Mouse (Mus musculus): ENCODE data around the gene Asb2. TPM values are rescaled to one million over a fixed set of nuclear protein-coding genes. Genes with fewer than 3 reads are reported as not detected.

The Asb2 gene
- polyA plus RNA-seq, 1 experiment from 2014 or later: 2.1 TPM

- Histone ChIP-seq H3K4me3 (no peak overlapping the region), H3K4me2 (replicated peaks) (no peak overlapping the region), H3K9me3 (0 out of 2 replicates have a peak, but pooled peaks cover 3% of the 10 kb centered on the region), H3K9ac (no peak overlapping the region), H3K36me3 (no peaks in the 10 kb centered on the region), H3K4me1 (peaks cover 14% of the 10 kb centered on the region), H3K27me3 (peaks cover 40% of the 10 kb centered on the region), H3K27ac (no peak overlapping the region)
- ATAC-seq (ENCODE audit: insufficient number of reproducible peaks, insufficient read depth, low FRiP score, low TSS enrichment): no peak
- 58% methylated on average over 21 of the region's 21 CpGs for WGBS
These were observed 41.7 kb downstream of the Asb2 start for GRCm38 (mm10) chr12:103313871-103314639.

GRCm38 (mm10) chr12:103313274-103313673, 42.5 kb downstream of the Asb2 start:
- 0 out of 2 replicates have a peak, but pooled peaks cover 3% of the 10 kb centered on the region for H3K9me3 ChIP-seq
- peaks cover 11% of the 10 kb centered on the region for H3K4me1 ChIP-seq
- peaks cover 40% of the 10 kb centered on the region for H3K27me3 ChIP-seq
- 71% methylated on average over 6 of the region's 6 CpGs for WGBS
- no peak overlapping the region for H3K27ac ChIP-seq
- no peak overlapping the region for H3K9ac ChIP-seq
- no peak overlapping the region for H3K4me3 ChIP-seq
- H3K4me2 ChIP-seq (replicated peaks): no peak overlapping the region
- no peak for ATAC-seq (ENCODE audit: insufficient number of reproducible peaks, insufficient read depth, low FRiP score, low TSS enrichment)
- no peaks in the 10 kb centered on the region for H3K36me3 ChIP-seq

GRCm38 (mm10) chr12:103311921-103312320, 43.9 kb downstream of the Asb2 start:
- Histone ChIP-seq H3K27me3 (peaks cover 37% of the 10 kb centered on the region), H3K4me1 (peaks cover 10% of the 10 kb centered on the region), H3K4me2 (replicated peaks) (no peak overlapping the region), H3K9me3 (0 out of 2 replicates have a peak, but pooled peaks cover 3% of the 10 kb centered on the region), H3K36me3 (no peaks in the 10 kb centered on the region), H3K27ac (no peak overlapping the region), H3K9ac (no peak overlapping the region), H3K4me3 (no peak overlapping the region)
- no peak for ATAC-seq (ENCODE audit: insufficient number of reproducible peaks, insufficient read depth, low FRiP score, low TSS enrichment)
- WGBS: 55% methylated on average over 8 of the region's 8 CpGs

- ATAC-seq (ENCODE audit: insufficient number of reproducible peaks, insufficient read depth, low FRiP score, low TSS enrichment): no peak
- H3K27me3 ChIP-seq: peaks cover 27% of the 10 kb centered on the region
- WGBS: 56% methylated on average over 2 of the region's 2 CpGs
- H3K4me1 ChIP-seq: peaks cover 10% of the 10 kb centered on the region
- H3K4me3 ChIP-seq: no peak within 1 kb of the TSS
- H3K27ac ChIP-seq: no peak within 1 kb of the TSS
- H3K9ac ChIP-seq: no peak within 1 kb of the TSS
- no peak within 1 kb of the TSS for H3K4me2 ChIP-seq (replicated peaks)
- 0 out of 2 replicates have a peak, but pooled peaks cover 3% of the 10 kb centered on the region for H3K9me3 ChIP-seq
- no peaks in the 10 kb centered on the region for H3K36me3 ChIP-seq
These were observed 45.0 kb downstream of the Asb2 start, which contains the start of gene Fam181a for GRCm38 (mm10) chr12:103310744-103311267. TSS of gene Fam181a (plus strand) at chr12:103310975.

DNA sequence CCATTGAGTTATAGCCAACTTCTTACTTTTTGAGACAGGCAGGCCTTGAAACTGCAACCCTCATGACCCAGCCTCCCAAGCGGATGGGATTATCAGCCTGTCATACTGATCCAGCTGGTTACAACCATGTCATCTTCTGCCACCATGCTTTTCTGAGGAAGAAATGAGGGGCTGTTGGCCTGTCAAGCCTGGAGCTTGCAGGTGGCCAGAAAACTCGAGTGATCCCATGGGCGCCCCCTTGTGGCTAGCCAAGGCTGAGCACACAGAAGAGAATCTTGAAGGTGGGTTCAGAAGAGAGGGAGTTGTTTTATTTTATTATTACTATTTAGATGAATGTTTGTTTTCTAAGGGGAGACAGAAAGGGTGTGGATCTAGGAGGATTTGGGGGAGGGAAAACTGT, 49.1 kb downstream of the Asb2 start:
- H3K4me3 ChIP-seq: no peak overlapping the region
- H3K4me1 ChIP-seq: no peaks in the 10 kb centered on the region
- no peak overlapping the region for H3K4me2 ChIP-seq (replicated peaks)
- no peak for ATAC-seq (ENCODE audit: insufficient number of reproducible peaks, insufficient read depth, low FRiP score, low TSS enrichment)
- H3K9ac ChIP-seq: no peak overlapping the region
- H3K27me3 ChIP-seq: no peaks in the 10 kb centered on the region
- no peaks in the 10 kb centered on the region for H3K36me3 ChIP-seq
- H3K27ac ChIP-seq: no peak overlapping the region
- 21% methylated on average over 3 of the region's 3 CpGs for WGBS
- 0 out of 2 replicates have a peak, but pooled peaks cover 3% of the 10 kb centered on the region for H3K9me3 ChIP-seq

- Histone ChIP-seq H3K9ac (no peak overlapping the region), H3K4me1 (no peaks in the 10 kb centered on the region), H3K4me3 (no peak overlapping the region), H3K36me3 (no peaks in the 10 kb centered on the region), H3K4me2 (replicated peaks) (no peak overlapping the region), H3K9me3 (0 out of 2 replicates have a peak, but pooled peaks cover 3% of the 10 kb centered on the region), H3K27ac (no peak overlapping the region), H3K27me3 (no peaks in the 10 kb centered on the region)
- WGBS: 26% methylated on average over 2 of the region's 2 CpGs
- no peak for ATAC-seq (ENCODE audit: insufficient number of reproducible peaks, insufficient read depth, low FRiP score, low TSS enrichment)
These were observed 49.6 kb downstream of the Asb2 start for GRCm38 (mm10) chr12:103306224-103306623.

GRCm38 (mm10) chr12:103302960-103303359, 52.8 kb downstream of the Asb2 start:
- Histone ChIP-seq H3K27ac (no peak overlapping the region), H3K36me3 (no peaks in the 10 kb centered on the region), H3K4me2 (replicated peaks) (no peak overlapping the region), H3K9me3 (no peaks in the 10 kb centered on the region), H3K9ac (no peak overlapping the region), H3K4me3 (no peak overlapping the region), H3K27me3 (no peaks in the 10 kb centered on the region), H3K4me1 (no peaks in the 10 kb centered on the region)
- ATAC-seq (ENCODE audit: insufficient number of reproducible peaks, insufficient read depth, low FRiP score, low TSS enrichment): no peak
- WGBS: 94% methylated on average over 1 of the region's 1 CpGs

- no peak for ATAC-seq (ENCODE audit: insufficient number of reproducible peaks, insufficient read depth, low FRiP score, low TSS enrichment)
These were observed 54.2 kb downstream of the Asb2 start for GRCm38 (mm10) chr12:103301645-103302044.

DNA sequence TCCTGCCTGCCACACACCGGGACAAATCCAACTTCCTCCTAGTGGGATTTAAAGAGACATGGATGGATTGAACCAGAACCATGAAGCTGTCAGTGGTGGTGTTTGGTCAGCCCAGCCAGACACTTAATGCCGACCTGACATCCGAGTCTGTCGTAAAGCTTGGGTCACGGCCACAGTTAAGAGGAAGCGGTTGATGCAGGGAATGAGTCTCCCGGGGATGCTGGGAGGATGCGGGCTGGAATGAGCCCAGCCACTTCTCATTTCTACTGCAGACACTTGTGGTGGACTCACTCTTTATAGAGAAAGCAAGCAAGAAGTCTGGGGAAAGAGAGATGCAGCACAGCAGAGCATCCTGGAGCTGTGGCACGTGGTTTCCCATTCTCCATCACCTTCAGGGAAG, 55.3 kb downstream of the Asb2 start:
- no peak for ATAC-seq (ENCODE audit: insufficient number of reproducible peaks, insufficient read depth, low FRiP score, low TSS enrichment)
- no peak overlapping the region for H3K4me2 ChIP-seq (replicated peaks)
- H3K27ac ChIP-seq: no peak overlapping the region
- no peaks in the 10 kb centered on the region for H3K4me1 ChIP-seq
- H3K4me3 ChIP-seq: no peak overlapping the region
- H3K27me3 ChIP-seq: no peaks in the 10 kb centered on the region
- no peaks in the 10 kb centered on the region for H3K36me3 ChIP-seq
- 61% methylated on average over 9 of the region's 9 CpGs for WGBS
- H3K9me3 ChIP-seq: no peaks in the 10 kb centered on the region
- H3K9ac ChIP-seq: no peak overlapping the region

More at GRCm38 (mm10) chr12:103301645-103302044, 54.2 kb downstream of the Asb2 start:
- Histone ChIP-seq H3K9me3 (no peaks in the 10 kb centered on the region), H3K27me3 (no peaks in the 10 kb centered on the region), H3K4me2 (replicated peaks) (no peak overlapping the region), H3K4me1 (no peaks in the 10 kb centered on the region), H3K27ac (no peak overlapping the region), H3K36me3 (no peaks in the 10 kb centered on the region), H3K4me3 (no peak overlapping the region), H3K9ac (no peak overlapping the region)
- 52% methylated on average over 2 of the region's 2 CpGs for WGBS

DNA sequence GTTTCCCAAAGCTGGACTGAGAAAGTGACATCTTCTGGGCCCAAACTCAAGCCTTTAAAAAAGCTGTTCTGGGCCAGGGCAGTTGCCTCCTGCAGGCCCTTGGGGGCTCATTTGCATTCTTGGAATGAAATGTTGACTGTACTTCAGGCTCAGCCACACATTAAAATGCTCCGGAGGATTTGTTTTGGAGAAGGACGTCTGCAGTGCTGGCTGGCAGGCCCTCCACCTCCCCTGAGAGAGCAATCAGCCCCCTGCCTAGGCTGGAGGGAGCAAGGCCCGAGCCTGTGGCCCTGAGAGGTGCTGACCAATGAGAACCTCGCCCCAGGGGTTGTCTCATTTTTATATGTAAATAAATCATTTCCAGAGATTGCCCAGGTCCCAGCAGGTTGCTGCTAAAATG, 59.5 kb downstream of the Asb2 start:
- Histone ChIP-seq H3K27me3 (no peaks in the 10 kb centered on the region), H3K36me3 (no peaks in the 10 kb centered on the region), H3K27ac (no peak overlapping the region), H3K9me3 (no peaks in the 10 kb centered on the region), H3K4me2 (replicated peaks) (no peak overlapping the region), H3K9ac (no peak overlapping the region), H3K4me1 (no peaks in the 10 kb centered on the region), H3K4me3 (no peak overlapping the region)
- WGBS: 14% methylated on average over 4 of the region's 4 CpGs
- no peak for ATAC-seq (ENCODE audit: insufficient number of reproducible peaks, insufficient read depth, low FRiP score, low TSS enrichment)

- no peak overlapping the region for H3K4me2 ChIP-seq (replicated peaks)
- H3K36me3 ChIP-seq: no peaks in the 10 kb centered on the region
- no peak for ATAC-seq (ENCODE audit: insufficient number of reproducible peaks, insufficient read depth, low FRiP score, low TSS enrichment)
- no peak overlapping the region for H3K4me3 ChIP-seq
- H3K4me1 ChIP-seq: no peaks in the 10 kb centered on the region
- no peak overlapping the region for H3K27ac ChIP-seq
- no peaks in the 10 kb centered on the region for H3K27me3 ChIP-seq
- H3K9ac ChIP-seq: no peak overlapping the region
- 88% methylated on average over 3 of the region's 3 CpGs for WGBS
- H3K9me3 ChIP-seq: no peaks in the 10 kb centered on the region
These were observed 63.4 kb downstream of the Asb2 start for GRCm38 (mm10) chr12:103292366-103292765.

DNA sequence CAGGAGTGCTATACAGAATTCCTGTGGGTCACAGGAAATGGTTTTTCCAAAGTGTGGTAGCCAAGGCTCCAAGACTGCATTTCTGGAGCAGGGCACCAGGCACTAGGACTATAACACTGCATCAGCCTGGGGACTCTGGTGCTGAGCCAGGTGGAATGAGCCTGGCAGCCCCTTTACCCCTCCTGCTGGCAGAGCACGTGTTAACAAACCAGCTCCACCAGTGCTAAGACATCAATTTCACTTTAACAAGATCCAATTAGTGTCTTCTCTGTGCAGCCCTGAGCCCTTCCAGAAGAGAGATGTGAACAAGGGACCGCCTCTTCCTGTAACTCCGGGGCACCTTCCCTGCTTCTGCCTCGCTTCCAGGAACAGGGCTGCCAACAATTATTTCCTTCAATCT, 68.5 kb downstream of the Asb2 start:
- Histone ChIP-seq H3K4me3 (no peak overlapping the region), H3K9ac (no peak overlapping the region), H3K27ac (no peak overlapping the region), H3K36me3 (no peaks in the 10 kb centered on the region), H3K9me3 (no peaks in the 10 kb centered on the region), H3K4me1 (no peaks in the 10 kb centered on the region), H3K4me2 (replicated peaks) (no peak overlapping the region), H3K27me3 (no peaks in the 10 kb centered on the region)
- WGBS: 59% methylated on average over 4 of the region's 4 CpGs
- no peak for ATAC-seq (ENCODE audit: insufficient number of reproducible peaks, insufficient read depth, low FRiP score, low TSS enrichment)
